ENCODE assay signal across 17 mouse cellular contexts in genomic region chr19:3825044-3825443, GRCm38 (mm10).
"Had no signal": no experiment of that assay in that cellular context is flagged by ENCODE, and none has a peak within 500 bp of the region (broad histone marks: within the 10 kb centered on the region; RNA-seq: fewer than 3 reads in every experiment).

No protein-coding gene starts in this region.

- H3K36me3 ChIP-seq: neural tube, embryonic 12.5 days; neural tube, embryonic 13.5 days; neural tube, embryonic 15.5 days; stomach, embryonic 15.5 days had no signal

- H3K27ac ChIP-seq: neural tube, embryonic 12.5 days; neural tube, embryonic 13.5 days; neural tube, embryonic 15.5 days; stomach, embryonic 15.5 days; stomach, postnatal 0 days had no signal

- H3K27me3 ChIP-seq: neural tube, embryonic 12.5 days; neural tube, embryonic 13.5 days; neural tube, embryonic 15.5 days; stomach, embryonic 15.5 days had no signal

- H3K4me2 ChIP-seq: neural tube, embryonic 12.5 days; neural tube, embryonic 13.5 days; neural tube, embryonic 15.5 days; stomach, embryonic 15.5 days had no signal

- H3K4me1 ChIP-seq: neural tube, embryonic 12.5 days; neural tube, embryonic 13.5 days; neural tube, embryonic 15.5 days; stomach, embryonic 15.5 days had no signal

- H3K9ac ChIP-seq: neural tube, embryonic 12.5 days; neural tube, embryonic 13.5 days; neural tube, embryonic 15.5 days; stomach, embryonic 15.5 days had no signal

- H3K4me3 ChIP-seq: neural tube, embryonic 12.5 days; neural tube, embryonic 13.5 days; neural tube, embryonic 15.5 days; stomach, embryonic 15.5 days had no signal

- DNase-seq: retina, postnatal 1 day; right cerebral cortex, adult 18-20 months; right cerebral cortex, postnatal 14 days; right cerebral cortex, postnatal 25 days; right cerebral cortex, postnatal 4 days; spleen, adult 18-20 months; thymus, adult 18-20 months; thymus, adult 2 months; thymus, postnatal 14 days; thymus, postnatal 25 days; thymus, postnatal 36 days; thymus, postnatal 4 days had no signal

- H3K9me3 ChIP-seq: neural tube, embryonic 12.5 days; neural tube, embryonic 13.5 days; neural tube, embryonic 15.5 days; stomach, embryonic 15.5 days had no signal
